Mouse (Mus musculus) yolk sac, embryonic 10.5 days (tissue): ENCODE data around the gene Pycr1.
"Not testable (repeated sequence)": the region's sequence is repeated elsewhere in the genome, so short reads cannot be mapped to it uniquely, and the experiment has no call there.

Source experiments
- DNase-seq: peaks from one replicate; pipeline ENCODE4 v3.0.0-alpha.2; 2017; ENCODE audit warnings: low spot score

Gene Pycr1

GRCm38 (mm10) chr11:120643601-120643987 lies at the start of gene Pycr1:
TSS of gene Pycr1 (minus strand) at chr11:120643769.
- peak; percentile 94 for DNase-seq

GRCm38 (mm10) chr11:120692471-120693011 lies 49.0 kb upstream of the Pycr1 start:
- no peak for DNase-seq

- DNase-seq = no peak
These were observed 45.8 kb upstream of the Pycr1 start for GRCm38 (mm10) chr11:120689365-120689764.

DNA sequence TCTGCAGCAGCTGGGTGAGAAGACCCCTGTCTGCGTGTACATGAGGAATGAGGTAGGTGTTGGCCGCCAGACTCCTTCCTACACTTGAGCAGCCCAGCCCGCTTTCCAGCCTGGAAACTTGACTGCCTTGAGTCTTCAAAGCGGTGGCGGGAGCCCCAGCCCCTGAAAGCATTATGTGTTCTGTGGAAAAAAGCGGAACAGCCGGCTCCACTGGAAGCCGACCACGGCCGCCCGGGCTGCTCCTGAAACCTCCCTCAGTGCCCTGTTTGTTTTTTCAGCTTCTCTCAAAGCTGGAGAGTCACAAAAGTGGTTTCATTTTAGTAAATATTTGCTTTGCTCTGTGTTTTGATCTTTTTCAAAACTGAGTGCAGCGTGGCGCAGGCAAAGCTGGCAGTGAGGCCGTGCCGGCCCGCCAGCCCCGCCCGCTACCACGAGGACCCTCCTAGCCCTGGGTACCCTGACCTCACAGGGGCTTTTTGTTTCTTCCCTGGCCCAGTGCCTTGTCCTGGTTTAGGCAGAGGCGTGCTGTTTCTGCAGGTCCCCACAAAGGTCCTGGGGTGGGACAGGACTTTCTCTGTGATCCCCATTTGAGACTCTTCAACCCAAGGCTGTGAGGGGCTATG lies 43.2 kb upstream of the Pycr1 start:
- DNase-seq = no peak

DNA sequence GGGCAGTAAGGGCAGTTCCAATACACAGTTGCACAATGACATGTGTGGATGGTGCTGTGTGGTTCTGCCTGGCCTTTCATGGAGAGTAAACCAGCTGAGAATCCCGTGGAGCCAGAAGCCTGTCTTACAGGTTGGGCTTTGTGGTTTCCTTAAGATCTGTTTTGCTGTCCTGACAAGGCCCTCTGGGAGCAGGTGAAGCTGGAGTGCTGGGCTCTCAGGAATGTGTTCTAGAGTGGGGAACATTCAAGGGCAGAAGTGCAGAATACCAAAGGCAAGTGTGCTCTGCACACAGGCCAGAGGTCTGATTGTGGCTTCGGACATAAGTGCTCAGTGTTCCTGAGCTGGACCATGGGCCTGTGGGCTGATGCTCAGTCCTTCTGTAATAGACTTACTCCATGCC lies 41.1 kb upstream of the Pycr1 start:
- no peak for DNase-seq

- DNase-seq = no peak
These were observed 40.5 kb upstream of the Pycr1 start for GRCm38 (mm10) chr11:120684086-120684485.

DNA sequence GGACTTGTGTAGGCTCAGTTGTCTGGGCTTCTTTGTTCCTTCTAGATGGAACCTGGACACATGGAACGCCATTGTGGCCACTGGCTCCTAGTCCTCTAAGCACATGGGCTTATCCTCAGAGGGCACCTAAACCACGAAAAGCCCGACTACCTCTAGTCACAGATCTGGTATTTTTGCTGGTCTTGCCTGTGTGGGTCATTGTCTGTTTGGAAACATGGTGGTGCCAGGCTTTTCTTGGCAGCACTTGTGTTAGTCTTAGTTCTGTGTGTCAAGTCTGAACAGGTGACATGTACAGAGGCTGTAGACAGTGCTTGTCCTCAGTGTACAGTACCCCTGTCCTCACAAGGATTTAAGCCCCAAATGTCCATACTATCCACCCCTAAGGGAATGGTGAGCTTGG lies 40.0 kb upstream of the Pycr1 start:
- no peak for DNase-seq

DNA sequence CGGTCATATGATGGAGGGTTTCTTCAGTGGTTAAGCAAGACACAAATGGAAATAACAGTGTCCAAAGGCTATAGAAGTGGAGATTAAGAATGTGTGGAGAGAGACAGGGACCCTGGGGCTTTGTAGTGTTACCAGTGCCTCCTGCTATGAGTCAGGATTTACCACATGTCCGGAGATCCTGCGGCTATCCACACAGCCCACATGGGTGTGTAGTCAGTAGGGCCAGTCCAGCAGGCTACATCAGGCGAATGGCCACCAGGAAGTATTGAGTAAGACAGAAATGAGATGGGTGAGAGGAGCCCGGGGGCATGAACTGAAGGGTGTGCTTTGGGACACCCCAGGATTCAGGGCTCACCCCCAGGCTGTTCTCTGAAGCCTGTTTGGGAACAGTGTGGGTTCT lies 39.1 kb upstream of the Pycr1 start:
- no peak for DNase-seq

DNA sequence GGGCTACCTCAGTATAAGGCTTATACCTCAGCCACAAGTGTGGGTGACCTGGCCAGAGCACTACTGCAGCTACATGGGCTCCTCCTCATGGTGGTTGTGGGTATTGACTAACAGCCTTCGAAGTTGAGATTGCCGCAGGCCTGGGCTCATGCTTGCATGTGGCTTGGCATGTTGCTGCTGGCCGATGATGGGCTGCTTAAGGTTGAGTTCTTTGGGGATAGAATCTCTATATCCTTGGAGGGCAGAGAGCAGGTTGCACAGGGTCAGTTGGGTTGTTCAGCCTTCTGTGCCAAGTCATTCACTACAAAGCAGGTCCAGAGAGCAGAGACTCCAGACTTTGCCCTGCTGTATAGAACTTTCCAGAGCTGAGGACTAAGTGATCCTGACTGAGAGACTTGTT lies 36.3 kb upstream of the Pycr1 start:
- no peak for DNase-seq

DNA sequence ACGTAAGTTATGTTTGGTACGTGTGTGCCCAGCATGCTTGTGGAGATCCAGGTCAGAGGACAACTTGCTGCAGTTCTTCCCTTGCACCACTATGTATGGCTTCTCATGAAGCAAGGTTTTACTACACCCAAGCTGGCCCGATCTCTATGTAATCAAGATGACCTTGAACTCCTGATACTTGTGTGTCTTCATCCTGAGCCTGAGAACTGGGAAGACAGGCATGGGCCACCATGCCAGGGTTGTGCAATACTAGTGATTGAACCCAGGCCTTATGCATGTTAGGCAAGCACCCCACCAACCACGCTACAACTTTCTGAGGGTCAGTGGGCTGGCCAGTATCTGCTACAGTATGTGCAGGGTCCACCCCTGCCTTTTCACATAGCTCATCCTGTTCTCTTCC lies 33.4 kb upstream of the Pycr1 start:
- DNase-seq = no peak

GRCm38 (mm10) chr11:120675875-120676274 lies 32.3 kb upstream of the Pycr1 start:
- DNase-seq = not testable (repeated sequence)

GRCm38 (mm10) chr11:120673594-120674122 lies 30.1 kb upstream of the Pycr1 start:
- no peak for DNase-seq

GRCm38 (mm10) chr11:120672687-120673593 lies 29.4 kb upstream of the Pycr1 start, which contains the start of gene Aspscr1:
TSS of gene Aspscr1 (plus strand) at chr11:120672973.
- peak; percentile 96 for DNase-seq

- DNase-seq = no peak
These were observed 23.0 kb upstream of the Pycr1 start for GRCm38 (mm10) chr11:120666617-120667016.

GRCm38 (mm10) chr11:120665406-120665805 lies 21.8 kb upstream of the Pycr1 start:
- DNase-seq = no peak

GRCm38 (mm10) chr11:120663714-120664113 lies 20.1 kb upstream of the Pycr1 start:
- no peak for DNase-seq

GRCm38 (mm10) chr11:120662759-120663158 lies 19.2 kb upstream of the Pycr1 start:
- no peak for DNase-seq

- no peak for DNase-seq
These were observed 17.5 kb upstream of the Pycr1 start, which contains the start of gene Notum for GRCm38 (mm10) chr11:120661076-120661460. TSS of gene Notum (minus strand) at chr11:120661175.

- peak; percentile 29 for DNase-seq
These were observed 16.9 kb upstream of the Pycr1 start for GRCm38 (mm10) chr11:120660301-120661075.

DNA sequence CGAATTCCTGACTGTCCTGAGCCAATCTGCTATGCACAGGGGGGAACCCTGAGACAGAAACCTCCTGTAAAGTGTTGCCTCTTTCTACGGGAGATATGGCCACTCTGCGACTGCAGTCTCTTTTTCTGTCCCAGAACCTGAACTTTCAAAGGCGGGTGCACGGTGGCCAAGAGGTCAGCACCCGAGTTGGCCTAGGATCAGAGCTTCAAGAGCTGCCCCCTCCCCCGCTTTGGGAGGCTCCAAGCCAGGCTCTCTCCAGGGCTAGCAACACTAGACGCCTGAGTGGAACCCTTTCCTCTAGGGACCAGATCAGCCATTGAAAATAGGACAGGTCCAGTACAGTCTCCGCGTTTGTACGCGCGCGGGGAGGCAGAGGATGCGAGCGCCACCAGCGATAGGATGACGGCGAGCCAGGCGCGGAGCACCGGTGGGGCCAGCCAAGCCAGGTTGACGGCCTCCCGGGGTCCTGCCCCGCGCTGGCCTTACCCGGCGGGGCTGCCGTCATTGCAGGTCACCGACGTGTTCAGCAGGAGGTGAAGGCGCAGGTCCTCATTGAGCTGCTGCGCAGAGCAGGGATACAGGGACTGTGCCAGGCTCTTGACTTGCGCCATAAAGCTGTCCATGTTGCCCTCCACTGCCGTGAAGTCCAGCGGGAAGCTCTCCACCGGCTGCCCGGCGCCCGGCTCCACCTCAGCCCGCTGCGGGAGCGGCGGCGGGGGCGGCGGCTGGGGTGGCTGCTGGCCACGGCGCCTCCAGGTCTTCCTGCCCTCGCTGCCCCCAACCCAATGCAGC lies 16.1 kb upstream of the Pycr1 start:
- no peak for DNase-seq

DNA sequence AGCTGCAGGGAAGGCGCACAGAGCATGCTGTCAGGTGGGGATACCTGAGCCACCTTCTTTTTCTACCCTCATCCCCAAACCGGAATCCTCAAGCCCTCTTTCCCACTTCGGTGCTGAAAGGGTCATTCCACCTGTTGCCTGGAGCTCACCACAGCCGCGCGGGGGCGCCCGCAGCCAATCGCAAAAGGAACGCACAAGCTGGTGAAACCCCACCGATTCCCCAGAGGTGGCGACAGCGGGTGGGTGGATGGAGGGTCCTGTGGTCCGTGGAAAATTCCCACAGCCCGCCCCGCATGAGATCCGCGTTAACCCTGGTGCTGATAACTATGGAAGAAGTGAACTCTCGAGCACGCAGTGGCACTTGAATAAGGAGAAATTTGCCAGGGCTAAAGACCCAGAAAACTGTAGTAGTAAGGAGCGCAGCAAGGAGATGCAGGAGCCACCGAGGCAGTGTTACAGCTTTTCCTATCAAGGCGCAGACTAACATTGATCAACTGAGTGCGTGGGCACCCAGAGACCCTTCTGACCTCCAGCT lies 15.4 kb upstream of the Pycr1 start:
- DNase-seq = peak; percentile 53
